Mouse (Mus musculus): ENCODE results near the gene Tlr3.

The Tlr3 gene

GRCm38 (mm10) chr8:45355809-45356208, 55.1 kb downstream of the Tlr3 start:
- DNase-seq (ENCODE audit: low read depth, low spot score): no peak

Data from ZHBTc4 (cell line).